Mouse (Mus musculus) mouse trophoblast stem cell (cell line): Measurements from ENCODE around the gene Vmn2r68.

Experiments
- in situ Hi-C, 2 experiments: fragments of 300-500 bp; cut with MseI, MboI; formaldehyde crosslinking; loops; 2 replicates in 1 of 2; 3 replicates in 1 of 2; pipeline ENCODE4 v1.15.1; 2025

The Vmn2r68 gene

DNA sequence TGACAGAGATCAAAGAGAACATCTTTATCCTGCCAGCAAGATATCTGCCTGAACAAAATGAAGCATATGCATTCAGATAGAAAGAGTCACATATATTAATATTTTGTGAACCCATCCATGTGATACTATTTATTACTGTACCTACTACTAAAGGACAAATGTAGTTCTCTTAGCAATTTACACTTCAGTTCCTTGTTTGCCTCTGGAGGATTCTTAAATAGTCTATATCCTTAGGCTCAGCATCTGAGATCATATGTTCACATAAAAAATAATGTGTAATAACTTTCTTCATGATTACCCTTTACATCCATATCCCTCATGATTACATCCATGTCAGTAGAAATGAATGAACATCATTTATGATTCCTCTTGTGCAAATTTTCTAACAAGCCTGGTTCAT is at the start of gene Vmn2r68:
Gene Vmn2r68 (minus strand): TSS at position 101 of the 400 bp plus-strand sequence.
- in situ Hi-C loops, result no loop called here
